Mouse (Mus musculus) hindbrain, embryonic 11.5 days (tissue): Measurements from ENCODE around the gene Cst6. TPM values are rescaled to one million over a fixed set of nuclear protein-coding genes. Genes with fewer than 3 reads are reported as not detected.
"Not testable (repeated sequence)": the region's sequence is repeated elsewhere in the genome, so short reads cannot be mapped to it uniquely, and the experiment has no call there.

Experiments used
- ATAC-seq: fragments of 200-750 bp; cut with Nextera tagmentation; 2 replicates; pipeline ENCODE4 v1.8.0; 2017; ENCODE audit warnings: mild to moderate bottlenecking, moderate TSS enrichment, moderate library complexity; ENCODE audit not compliant: low FRiP score
- DNase-seq: peaks from one replicate; pipeline ENCODE4 v3.0.0-alpha.2; 2015; ENCODE audit warnings: low spot score
- H3K27ac ChIP-seq: fragments of 300-500 bp; sonication (generic); 2 replicates; pipeline ENCODE4 v1.5.1; 2014; ENCODE audit warnings: mild to moderate bottlenecking, low read depth, low read length
- H3K27me3 ChIP-seq: fragments of 300-500 bp; sonication (generic); 2 replicates; pipeline ENCODE4 v1.6.1; 2014; ENCODE audit warnings: mild to moderate bottlenecking, low read length, moderate library complexity, mixed read lengths; ENCODE audit not compliant: control insufficient read depth, insufficient read depth
- H3K36me3 ChIP-seq: fragments of 300-500 bp; sonication (generic); 2 replicates; pipeline ENCODE4 v1.6.1; 2014; ENCODE audit warnings: mild to moderate bottlenecking, low read length, moderate library complexity, mixed read lengths; ENCODE audit not compliant: control insufficient read depth, insufficient read depth
- H3K4me1 ChIP-seq: fragments of 300-500 bp; sonication (generic); replicated peaks from 2 replicates; pipeline ENCODE4 v1.6.1; 2014; ENCODE audit warnings: low read length, mixed read lengths; ENCODE audit not compliant: control insufficient read depth, insufficient read depth
- H3K4me2 ChIP-seq: fragments of 300-500 bp; sonication (generic); replicated peaks from 2 replicates; pipeline ENCODE4 v1.6.1; 2014; ENCODE audit warnings: mild to moderate bottlenecking, low read depth, low read length
- H3K4me3 ChIP-seq: fragments of 300-500 bp; sonication (generic); 2 replicates; pipeline ENCODE4 v1.5.1; 2014; ENCODE audit warnings: low read depth, low read length
- H3K9ac ChIP-seq: fragments of 300-500 bp; sonication (generic); 2 replicates; pipeline ENCODE4 v1.6.1; 2014; ENCODE audit warnings: low read depth, low read length
- H3K9me3 ChIP-seq: fragments of 300-500 bp; sonication (generic); 2 replicates; pipeline ENCODE4 v1.6.1; 2016; ENCODE audit warnings: low read length; ENCODE audit not compliant: control insufficient read depth
- WGBS: fragments of 180-500 bp; shearing (Covaris S2); extraction: QIAGEN DNeasy Blood & Tissue Kit; methylation state at CpG from one replicate; pipeline ENCODE4 v1.1.7; 2014; 5-methylcytosine and 5-hydroxymethylcytosine counted together
- polyA plus RNA-seq: library from polyadenylated mRNA; unstranded; fragments of >200 nt; fragmentation: Nextera tagmentation; extraction: Ambion mirVana; gene quantifications from 2 replicates; pipeline ENCODE4 v1.2.1, GENCODE M21; 2014

Cst6 gene
- polyA plus RNA-seq = 1.7 and 2.3 TPM in 2 replicates

- ATAC-seq, DNase-seq, H3K4me1 ChIP-seq, H3K27me3 ChIP-seq, H3K36me3 ChIP-seq, H3K27ac ChIP-seq, H3K9me3 ChIP-seq: not testable (repeated sequence)
- peak within 1 kb of the TSS; percentile 30 for H3K4me3 ChIP-seq
- peak within 1 kb of the TSS; percentile 45 for H3K9ac ChIP-seq
- H3K4me2 ChIP-seq = peak within 1 kb of the TSS; percentile 75
- WGBS = 66% methylated on average over 6 of the region's 6 CpGs
Observed at GRCm38 (mm10) chr19:5349502-5349873, at the start of gene Cst6. Gene Cst6, minus strand, starts transcription at chr19:5349574.

DNA sequence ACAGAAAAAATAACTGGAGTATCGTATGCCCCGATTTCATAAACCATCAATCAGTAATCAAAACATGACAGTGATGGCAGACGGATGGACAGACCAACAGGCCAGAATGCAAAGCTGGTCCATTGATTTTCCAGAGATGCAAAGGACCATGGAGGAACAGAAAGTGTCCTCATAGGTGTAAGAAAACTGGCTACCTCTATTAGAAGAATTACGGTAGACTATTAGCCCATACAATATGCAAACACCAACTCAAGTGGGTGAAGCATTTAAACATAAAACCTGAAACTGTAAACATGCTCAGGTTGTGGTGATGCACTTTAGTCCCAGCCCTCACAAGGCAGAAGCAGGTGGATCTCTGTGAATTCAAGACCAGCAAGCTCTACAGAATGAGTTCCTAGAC is 46.0 kb upstream of the Cst6 start:
- H3K4me1 ChIP-seq = no peaks in the 10 kb centered on the region
- 71% methylated on average over 4 of the region's 4 CpGs for WGBS
- H3K27ac ChIP-seq = no peak overlapping the region
- DNase-seq (no peak), ATAC-seq (no peak)
- no peak overlapping the region for H3K9ac ChIP-seq
- H3K4me3 ChIP-seq = no peak overlapping the region
- H3K4me2 ChIP-seq = no peak overlapping the region
- H3K27me3 ChIP-seq = no peaks in the 10 kb centered on the region
- H3K9me3 ChIP-seq = no peaks in the 10 kb centered on the region
- no peaks in the 10 kb centered on the region for H3K36me3 ChIP-seq

- Histone ChIP-seq H3K9ac (no peak overlapping the region), H3K27ac (no peak overlapping the region), H3K27me3 (no peaks in the 10 kb centered on the region), H3K36me3 (no peaks in the 10 kb centered on the region), H3K4me2 (no peak overlapping the region), H3K4me3 (no peak overlapping the region; the same call in 1 of the 2 replicates), H3K9me3 (no peaks in the 10 kb centered on the region), H3K4me1 (0 out of 2 replicates have a peak, but pooled peaks cover 2% of the 10 kb centered on the region)
- DNase-seq (no peak), ATAC-seq (no peak)
- WGBS = 60% methylated on average over 10 of the region's 10 CpGs
Observed at GRCm38 (mm10) chr19:5394168-5394567, 44.8 kb upstream of the Cst6 start.

DNA sequence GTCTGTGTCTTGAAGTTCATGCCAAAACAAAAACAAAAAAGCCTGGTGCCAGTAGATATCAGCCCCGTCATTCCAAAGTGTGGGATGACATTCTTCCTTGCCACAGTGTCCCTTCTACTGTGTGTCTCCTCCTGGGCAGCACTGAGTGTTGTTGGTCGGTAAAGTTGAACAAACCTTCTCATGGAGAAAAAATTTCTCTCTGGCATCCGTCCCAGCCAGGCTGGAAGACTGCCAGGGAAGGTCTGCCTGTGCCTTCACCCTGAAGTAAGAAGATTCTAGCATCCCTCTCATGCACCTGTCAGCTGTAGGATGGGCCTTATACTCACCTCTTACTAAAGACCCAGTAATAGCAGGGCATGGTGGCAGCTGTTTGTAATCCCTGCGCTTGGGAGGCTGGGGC is 43.5 kb upstream of the Cst6 start:
- Histone ChIP-seq H3K36me3 (no peaks in the 10 kb centered on the region), H3K9ac (no peak overlapping the region), H3K9me3 (no peaks in the 10 kb centered on the region), H3K4me2 (no peak overlapping the region), H3K27ac (no peak overlapping the region), H3K4me3 (no peak overlapping the region), H3K27me3 (no peaks in the 10 kb centered on the region), H3K4me1 (peaks cover 3% of the 10 kb centered on the region; the same call in 1 of the 2 replicates)
- ATAC-seq = no peak
- WGBS = 71% methylated on average over 4 of the region's 4 CpGs
- DNase-seq = no peak

- H3K36me3 ChIP-seq = no peaks in the 10 kb centered on the region
- H3K9me3 ChIP-seq = no peaks in the 10 kb centered on the region
- DNase-seq = no peak
- 81% methylated on average over 8 of the region's 8 CpGs for WGBS
- no peak overlapping the region; the same call in 1 of the 2 replicates for H3K4me3 ChIP-seq
- 0 out of 2 replicates have a peak overlapping the region, but pooled peaks have one; percentile 21 for H3K9ac ChIP-seq
- no peak for ATAC-seq
- no peaks in the 10 kb centered on the region for H3K27me3 ChIP-seq
- no peak overlapping the region for H3K27ac ChIP-seq
- H3K4me2 ChIP-seq = no peak overlapping the region
- peaks cover 6% of the 10 kb centered on the region; the same call in 1 of the 2 replicates for H3K4me1 ChIP-seq
Observed at GRCm38 (mm10) chr19:5390416-5390815, 41.0 kb upstream of the Cst6 start.

DNA sequence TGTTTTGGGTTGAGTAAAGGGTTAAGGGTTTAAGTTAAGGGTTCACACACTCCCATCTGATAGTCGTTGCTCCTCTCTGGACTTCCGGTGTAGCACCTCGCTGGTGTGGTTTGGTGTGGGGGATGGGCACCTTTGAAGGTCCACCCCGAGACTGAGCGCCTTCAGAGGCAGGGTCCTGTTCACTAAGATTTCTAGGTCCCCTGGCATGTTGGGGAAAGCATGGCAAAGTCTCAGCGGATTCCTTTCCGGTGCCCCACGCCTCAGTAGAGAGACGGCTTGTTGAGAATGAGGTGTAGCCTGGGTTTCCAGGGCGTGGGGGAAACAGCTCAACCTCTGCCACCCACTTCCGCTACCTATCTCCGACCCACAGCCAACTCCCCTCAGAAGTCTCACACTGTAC is 40.3 kb upstream of the Cst6 start:
- Histone ChIP-seq H3K4me2 (peak overlapping the region; percentile 60), H3K36me3 (no peaks in the 10 kb centered on the region), H3K9ac (0 out of 2 replicates have a peak overlapping the region, but pooled peaks have one; percentile 91), H3K4me3 (peak overlapping the region; percentile 100), H3K27ac (no peak overlapping the region), H3K4me1 (peaks cover 6% of the 10 kb centered on the region; the same call in 1 of the 2 replicates), H3K9me3 (no peaks in the 10 kb centered on the region), H3K27me3 (no peaks in the 10 kb centered on the region)
- 57% methylated on average over 12 of the region's 12 CpGs for WGBS
- ATAC-seq (no peak), DNase-seq (peak; percentile 25)

DNA sequence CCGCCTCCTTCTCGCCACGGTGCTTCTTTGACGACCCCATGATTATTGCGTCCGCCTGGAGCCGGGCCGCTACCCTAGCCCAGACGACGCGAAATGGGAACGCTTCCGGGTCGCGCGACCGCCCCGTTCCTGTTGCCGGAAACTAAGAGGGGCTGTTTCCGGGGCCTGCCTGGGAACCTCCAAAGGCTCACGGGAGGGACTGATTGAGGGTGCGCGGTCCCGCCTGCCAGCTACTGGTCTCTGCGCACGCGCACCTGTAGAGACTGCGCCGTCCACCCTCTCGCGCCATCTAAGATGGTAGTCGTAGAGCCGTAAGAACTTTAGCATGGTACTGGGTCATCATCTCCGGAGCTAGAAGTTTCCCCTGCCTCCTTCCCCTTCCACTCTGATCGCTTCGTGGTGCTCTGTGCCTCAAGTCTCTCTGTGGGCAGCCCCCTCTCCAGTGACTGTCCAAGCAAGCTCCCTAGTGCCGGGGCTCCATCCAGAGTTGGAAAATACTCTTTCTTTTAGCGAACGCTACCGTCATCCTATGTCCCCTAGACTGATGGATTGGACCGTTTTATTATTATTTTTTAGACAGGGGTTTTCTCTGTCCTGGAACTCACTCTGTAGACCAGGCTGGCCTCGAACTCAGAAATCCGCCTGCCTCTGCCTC is 39.3 kb upstream of the Cst6 start, which contains the start of gene Sart1:
TSS of gene Sart1 (minus strand) at position 116 of the 655 bp plus-strand sequence.
- peak within 1 kb of the TSS; percentile 73 for H3K27ac ChIP-seq
- DNase-seq (peak; percentile 97), ATAC-seq (peak; percentile 97)
- H3K9ac ChIP-seq = peak within 1 kb of the TSS; percentile 91
- H3K4me2 ChIP-seq = peak within 1 kb of the TSS; percentile 93
- peaks cover 6% of the 10 kb centered on the region; the same call in 1 of the 2 replicates for H3K4me1 ChIP-seq
- H3K27me3 ChIP-seq = no peaks in the 10 kb centered on the region
- peak within 1 kb of the TSS; percentile 100 for H3K4me3 ChIP-seq
- no peaks in the 10 kb centered on the region for H3K36me3 ChIP-seq
- H3K9me3 ChIP-seq = no peaks in the 10 kb centered on the region
- WGBS = 3% methylated on average over 43 of the region's 43 CpGs

GRCm38 (mm10) chr19:5388011-5388441 is 38.7 kb upstream of the Cst6 start:
- peak overlapping the region; percentile 91 for H3K9ac ChIP-seq
- under 1% methylated on average over 28 of the region's 43 CpGs for WGBS
- H3K4me3 ChIP-seq = peak overlapping the region; percentile 100
- ATAC-seq = peak; percentile 72
- DNase-seq = peak; percentile 59
- peaks cover 6% of the 10 kb centered on the region; the same call in 1 of the 2 replicates for H3K4me1 ChIP-seq
- peak overlapping the region; percentile 93 for H3K4me2 ChIP-seq
- no peaks in the 10 kb centered on the region for H3K27me3 ChIP-seq
- peaks cover 6% of the 10 kb centered on the region; the same call in 1 of the 2 replicates for H3K36me3 ChIP-seq
- no peaks in the 10 kb centered on the region for H3K9me3 ChIP-seq
- H3K27ac ChIP-seq = peak overlapping the region; percentile 73; the same call in 1 of the 2 replicates

GRCm38 (mm10) chr19:5384715-5385114 is 35.3 kb upstream of the Cst6 start:
- peaks cover 21% of the 10 kb centered on the region for H3K36me3 ChIP-seq

More at GRCm38 (mm10) chr19:5384715-5385114, 35.3 kb upstream of the Cst6 start:
- Histone ChIP-seq H3K4me2 (no peak overlapping the region), H3K9me3 (no peaks in the 10 kb centered on the region), H3K27ac (no peak overlapping the region), H3K27me3 (no peaks in the 10 kb centered on the region), H3K4me1 (peaks cover 6% of the 10 kb centered on the region; the same call in 1 of the 2 replicates), H3K9ac (no peak overlapping the region), H3K4me3 (no peak overlapping the region)
- 93% methylated on average over 8 of the region's 8 CpGs for WGBS
- DNase-seq (no peak), ATAC-seq (no peak)
